Mouse (Mus musculus) intestine, postnatal 0 days (tissue): ENCODE data around the gene Acap1. TPM values are rescaled to one million over a fixed set of nuclear protein-coding genes. Genes with fewer than 3 reads are reported as not detected.
"Not testable (repeated sequence)": the region's sequence is repeated elsewhere in the genome, so short reads cannot be mapped to it uniquely, and the experiment has no call there.

Source experiments
- ATAC-seq: fragments of 200-750 bp; cut with Nextera tagmentation; 2 replicates; pipeline ENCODE4 v1.8.0; 2017; ENCODE audit warnings: mild to moderate bottlenecking, moderate TSS enrichment, moderate library complexity
- H3K27ac ChIP-seq: fragments of 300-500 bp; sonication (generic); 2 replicates; pipeline ENCODE4 v1.5.1; 2014; ENCODE audit warnings: mild to moderate bottlenecking, low read depth, low read length, moderate library complexity
- H3K27me3 ChIP-seq: fragments of 300-500 bp; sonication (generic); replicated peaks from 2 replicates; pipeline ENCODE4 v1.6.1; 2014; ENCODE audit warnings: low read length, mixed read lengths; ENCODE audit not compliant: control insufficient read depth, insufficient read depth
- H3K36me3 ChIP-seq: fragments of 300-500 bp; sonication (generic); 2 replicates; pipeline ENCODE4 v1.6.1; 2014; ENCODE audit warnings: mild to moderate bottlenecking, moderate library complexity; ENCODE audit not compliant: control insufficient read depth, insufficient read depth
- H3K4me1 ChIP-seq: fragments of 300-500 bp; sonication (generic); replicated peaks from 2 replicates; pipeline ENCODE4 v1.6.1; 2014; ENCODE audit warnings: antibody characterized with exemption, low read length, mixed read lengths; ENCODE audit not compliant: control insufficient read depth, insufficient read depth
- H3K4me2 ChIP-seq: fragments of 300-500 bp; sonication (generic); replicated peaks from 2 replicates; pipeline ENCODE4 v1.6.1; 2014; ENCODE audit warnings: low read depth, mild to moderate bottlenecking, moderate library complexity
- H3K4me3 ChIP-seq: fragments of 300-500 bp; sonication (generic); 2 replicates; pipeline ENCODE4 v1.5.1; 2014; ENCODE audit warnings: low read depth, low read length
- H3K9ac ChIP-seq: fragments of 300-500 bp; sonication (generic); 2 replicates; pipeline ENCODE4 v1.6.1; 2014; ENCODE audit warnings: mild to moderate bottlenecking, low read depth, low read length
- H3K9me3 ChIP-seq: fragments of 300-500 bp; sonication (generic); 2 replicates; pipeline ENCODE4 v1.6.1; 2016; ENCODE audit warnings: mixed run types; ENCODE audit not compliant: control insufficient read depth
- CTCF ChIP-seq: sonication (generic); IDR thresholded peaks from 2 replicates; pipeline ENCODE4 v1.5.1; 2016; ENCODE audit warnings: low read depth, mild to moderate bottlenecking, control low read depth, antibody characterized with exemption, moderate library complexity
- WGBS: fragments of 180-500 bp; shearing (Covaris S2); extraction: QIAGEN DNeasy Blood & Tissue Kit; methylation state at CpG from one replicate; pipeline ENCODE4 v1.1.7; 2014; 5-methylcytosine and 5-hydroxymethylcytosine counted together
- polyA plus RNA-seq: library from polyadenylated mRNA; unstranded; fragments of >200 nt; fragmentation: Nextera tagmentation; extraction: Ambion mirVana; gene quantifications from 2 replicates; pipeline ENCODE4 v1.2.1, GENCODE M21; 2015

The Acap1 gene
- polyA plus RNA-seq, 1 experiment from 2014 or later = 1.1 TPM

DNA sequence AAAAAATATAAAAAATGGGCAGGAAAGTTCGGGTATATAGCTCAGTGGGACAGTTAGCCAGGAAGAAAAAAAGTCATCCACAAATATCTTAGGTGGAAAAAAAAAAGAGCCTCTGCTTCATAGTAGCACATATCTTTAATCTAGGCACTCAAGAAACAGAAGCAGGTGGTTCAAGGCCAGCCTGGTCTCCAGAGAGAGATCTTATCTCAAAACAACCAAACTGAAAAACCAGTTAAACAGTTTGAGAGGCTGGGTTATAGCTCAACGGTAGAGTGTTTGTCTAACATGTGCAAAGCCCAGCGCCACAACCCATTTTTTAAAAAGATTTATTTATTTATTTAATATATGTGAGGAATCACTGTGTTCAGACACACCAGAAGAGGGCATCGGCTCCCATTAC, 37.7 kb upstream of the Acap1 start:
- Histone ChIP-seq H3K9ac (no peak overlapping the region), H3K27me3 (peaks cover 5% of the 10 kb centered on the region), H3K27ac (no peak overlapping the region), H3K9me3 (no peaks in the 10 kb centered on the region), H3K36me3 (no peaks in the 10 kb centered on the region), H3K4me1 (peaks cover 13% of the 10 kb centered on the region), H3K4me2 (no peak overlapping the region), H3K4me3 (no peak overlapping the region)
- no peak for ATAC-seq
- 61% methylated on average over 4 of the region's 4 CpGs for WGBS
- TF ChIP-seq CTCF = no peak

DNA sequence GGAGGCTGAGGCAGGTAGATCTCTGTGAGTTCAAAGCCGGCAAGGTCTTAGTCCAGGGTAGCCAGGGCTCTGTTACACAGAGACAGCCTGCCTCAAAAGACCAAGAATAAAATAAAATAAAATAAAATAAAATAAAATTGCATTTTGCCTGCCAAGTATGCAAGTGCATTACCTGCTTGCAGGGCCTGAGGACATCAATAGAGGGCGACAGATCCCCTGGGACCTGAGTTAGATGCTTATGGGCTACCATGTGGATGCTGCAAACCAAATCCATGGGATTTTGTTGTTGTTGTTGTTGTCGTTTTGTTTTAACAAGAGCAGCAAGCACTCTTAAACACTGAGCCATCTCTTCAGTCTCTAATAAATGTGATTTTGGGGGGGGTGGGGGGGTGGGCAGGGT, 36.9 kb upstream of the Acap1 start:
- Histone ChIP-seq H3K9me3 (no peaks in the 10 kb centered on the region), H3K9ac (no peak overlapping the region), H3K4me1 (peaks cover 12% of the 10 kb centered on the region), H3K4me2 (no peak overlapping the region), H3K27ac (no peak overlapping the region), H3K27me3 (peaks cover 5% of the 10 kb centered on the region), H3K4me3 (no peak overlapping the region), H3K36me3 (no peaks in the 10 kb centered on the region)
- TF ChIP-seq CTCF = peak; percentile 56
- 38% methylated on average over 3 of the region's 3 CpGs for WGBS
- ATAC-seq = no peak

DNA sequence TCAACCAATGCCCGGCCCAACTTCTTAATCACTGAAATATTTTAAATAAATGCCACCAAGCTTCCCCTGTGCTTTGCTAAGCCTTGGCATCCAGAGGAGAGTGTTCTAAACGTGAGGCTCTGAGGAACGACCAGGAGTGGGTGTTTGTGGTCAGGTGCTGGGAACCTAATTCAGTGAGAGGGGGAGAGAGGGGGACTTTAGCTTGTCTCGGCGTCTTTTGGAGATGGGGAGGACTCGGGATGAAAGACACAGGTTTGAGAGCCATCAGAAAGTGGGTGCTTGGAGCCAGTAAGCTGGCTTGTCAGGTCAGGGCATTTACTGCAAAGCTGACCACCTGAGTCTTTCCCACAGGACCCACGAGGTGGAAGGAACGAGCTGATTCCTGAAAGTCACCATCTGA, 36.4 kb upstream of the Acap1 start:
- Histone ChIP-seq H3K9me3 (no peaks in the 10 kb centered on the region), H3K4me3 (no peak overlapping the region), H3K4me1 (peaks cover 8% of the 10 kb centered on the region), H3K27me3 (peaks cover 5% of the 10 kb centered on the region), H3K27ac (no peak overlapping the region), H3K36me3 (no peaks in the 10 kb centered on the region), H3K9ac (no peak overlapping the region), H3K4me2 (no peak overlapping the region)
- ATAC-seq = no peak
- WGBS = 70% methylated on average over 8 of the region's 8 CpGs
- no peak for TF ChIP-seq CTCF

GRCm38 (mm10) chr11:69930967-69931537, 35.7 kb upstream of the Acap1 start:
- no peak overlapping the region for H3K9ac ChIP-seq
- H3K27me3 ChIP-seq = peaks cover 5% of the 10 kb centered on the region
- H3K4me3 ChIP-seq = no peak overlapping the region
- WGBS = 53% methylated on average over 3 of the region's 3 CpGs
- H3K4me2 ChIP-seq = no peak overlapping the region
- H3K4me1 ChIP-seq = peaks cover 6% of the 10 kb centered on the region
- no peak for ATAC-seq
- H3K9me3 ChIP-seq = no peaks in the 10 kb centered on the region
- TF ChIP-seq CTCF = no peak
- no peak overlapping the region for H3K27ac ChIP-seq
- no peaks in the 10 kb centered on the region for H3K36me3 ChIP-seq

DNA sequence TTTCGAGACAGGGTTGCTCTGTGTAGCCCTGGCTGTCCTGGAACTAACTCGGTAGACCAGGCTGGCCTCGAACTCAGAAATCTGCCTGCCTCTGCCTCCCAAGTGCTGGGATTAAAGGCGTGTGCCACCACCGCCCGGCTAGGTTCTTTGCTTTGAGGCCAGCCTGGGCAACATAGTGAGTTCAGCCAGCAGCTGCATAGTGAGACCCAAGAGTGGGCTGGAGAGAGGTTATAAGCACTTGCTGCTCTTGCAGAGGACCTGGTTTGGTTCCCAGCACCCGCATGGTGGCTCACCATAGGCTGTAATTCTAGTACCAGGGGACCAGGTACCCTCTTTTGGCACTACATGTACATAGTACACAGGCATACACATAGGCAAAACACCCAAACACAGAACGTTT, 34.8 kb upstream of the Acap1 start:
- H3K4me1 ChIP-seq, H3K27me3 ChIP-seq, H3K4me3 ChIP-seq, H3K9ac ChIP-seq, H3K36me3 ChIP-seq, H3K27ac ChIP-seq, H3K9me3 ChIP-seq, ATAC-seq, H3K4me2 ChIP-seq: not testable (repeated sequence)
- WGBS = 93% methylated on average over 8 of the region's 8 CpGs

DNA sequence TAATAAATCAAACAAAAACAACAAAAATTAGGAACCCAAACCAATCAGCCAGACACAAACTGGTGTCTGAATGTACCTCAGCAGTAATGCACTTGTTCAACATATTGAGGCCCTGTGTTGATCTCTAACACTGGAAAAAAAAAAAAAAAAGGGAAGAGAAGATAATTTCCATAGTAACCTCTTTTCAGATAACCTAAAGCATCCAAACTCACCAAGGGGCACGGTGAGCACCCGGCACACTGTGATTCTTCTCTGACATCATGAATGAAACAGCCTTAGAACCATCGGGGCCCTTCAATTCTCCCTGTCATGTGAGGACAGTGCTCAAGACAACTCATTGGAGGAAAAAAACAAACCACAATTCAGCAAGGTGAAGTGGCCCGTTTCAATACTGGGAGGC, 34.4 kb upstream of the Acap1 start:
- Histone ChIP-seq H3K27me3 (no peaks in the 10 kb centered on the region; the same call in 1 of the 2 replicates), H3K36me3 (no peaks in the 10 kb centered on the region), H3K4me1 (no peaks in the 10 kb centered on the region), H3K4me2 (no peak overlapping the region), H3K9me3 (no peaks in the 10 kb centered on the region), H3K9ac (no peak overlapping the region), H3K4me3 (no peak overlapping the region), H3K27ac (no peak overlapping the region)
- no peak for ATAC-seq
- TF ChIP-seq CTCF = no peak
- WGBS = 40% methylated on average over 4 of the region's 4 CpGs

- WGBS = 94% methylated on average over 2 of the region's 2 CpGs
- H3K9ac ChIP-seq = no peak overlapping the region
- no peak overlapping the region for H3K27ac ChIP-seq
- no peak for ATAC-seq
- no peak for TF ChIP-seq CTCF
- no peak overlapping the region for H3K4me2 ChIP-seq
- no peaks in the 10 kb centered on the region for H3K27me3 ChIP-seq
- H3K9me3 ChIP-seq = no peaks in the 10 kb centered on the region
- no peaks in the 10 kb centered on the region for H3K4me1 ChIP-seq
- H3K36me3 ChIP-seq = no peaks in the 10 kb centered on the region
- H3K4me3 ChIP-seq = no peak overlapping the region
Measured at GRCm38 (mm10) chr11:69927501-69927900, 32.2 kb upstream of the Acap1 start.
